Mouse (Mus musculus) kidney, postnatal 14 days (tissue): ENCODE measurements around the gene Otol1.

Source experiments
- DNase-seq: peaks from one replicate; pipeline ENCODE4 v3.0.0; 2022; ENCODE audit warnings: mixed read lengths

Otol1 gene

GRCm38 (mm10) chr3:70007313-70007712, at the start of gene Otol1:
Otol1 (plus strand) TSS chr3:70007613.
- DNase-seq, result no peak

GRCm38 (mm10) chr3:69962187-69962586, 45.2 kb upstream of the Otol1 start:
- peak; percentile 29 for DNase-seq

DNA sequence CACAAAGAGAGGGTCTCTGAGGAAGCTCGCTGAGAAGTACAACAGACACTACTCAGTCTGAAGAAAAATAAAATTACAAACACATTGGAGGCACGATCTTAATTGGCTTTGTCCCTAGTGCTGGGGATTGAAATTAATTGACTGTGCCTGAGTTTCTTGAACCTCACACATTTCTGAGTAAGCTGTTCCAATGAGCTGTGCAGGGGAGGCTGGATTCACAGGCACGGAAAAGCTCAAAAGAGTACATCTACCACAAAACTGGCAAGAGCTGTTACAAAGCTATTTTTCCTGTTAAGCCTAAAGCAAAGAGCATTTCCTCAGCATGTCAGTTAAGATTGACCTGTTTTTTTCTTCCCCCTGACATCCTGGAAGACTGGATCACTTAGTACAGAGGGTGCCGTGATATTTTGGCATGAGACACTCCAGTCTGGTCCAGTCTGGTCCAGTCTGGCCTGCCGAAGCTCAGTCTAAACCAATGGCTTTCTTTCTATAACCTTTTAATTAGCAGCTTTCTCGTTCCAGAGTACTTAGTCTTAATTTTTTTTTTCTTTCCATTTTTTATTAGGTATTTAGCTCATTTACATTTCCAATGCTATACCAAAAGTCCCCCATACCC, 35.8 kb upstream of the Otol1 start:
- DNase-seq, result no peak

- DNase-seq, result no peak
Measured at GRCm38 (mm10) chr3:69978092-69978491, 29.3 kb upstream of the Otol1 start.

DNA sequence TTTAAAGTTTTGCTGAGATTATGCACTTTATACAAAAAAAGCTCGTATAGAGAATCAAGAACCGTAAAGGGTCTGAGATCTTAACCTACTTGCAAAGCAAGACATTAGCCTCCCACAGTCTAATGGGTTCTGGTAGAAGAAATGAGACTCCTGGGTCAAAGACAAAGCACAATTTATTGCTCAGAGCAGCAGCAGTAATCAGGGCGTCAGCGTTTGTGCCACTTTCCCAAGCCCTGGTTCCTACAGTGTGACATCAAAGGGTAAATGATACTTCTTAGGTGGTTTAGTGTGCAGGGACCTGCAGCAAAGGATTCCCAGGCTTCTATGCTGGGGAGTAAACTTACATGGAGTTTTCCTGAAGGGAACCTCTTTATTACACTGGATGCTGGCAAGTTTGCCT, 13.6 kb upstream of the Otol1 start:
- DNase-seq, result no peak

DNA sequence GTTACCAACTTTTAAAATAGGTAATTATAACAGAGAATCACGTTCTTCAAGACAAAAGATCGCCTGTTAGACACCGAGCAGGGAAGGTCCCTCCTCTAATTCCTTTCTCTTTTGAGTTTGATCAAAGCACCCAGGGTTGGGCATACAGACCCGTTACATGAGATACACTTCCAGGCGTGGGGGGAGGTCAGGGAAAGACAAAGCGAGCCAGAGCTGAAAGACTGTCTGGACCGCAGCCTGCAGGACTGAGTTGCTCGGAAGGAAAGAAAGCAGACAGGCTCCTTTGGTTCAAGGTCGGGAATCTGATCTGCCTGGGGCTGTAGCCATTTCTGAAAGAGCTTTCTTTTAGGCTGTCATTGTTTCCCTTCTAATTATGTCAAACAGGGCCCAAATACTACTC, 5.9 kb upstream of the Otol1 start:
- no peak for DNase-seq

- DNase-seq, result no peak
Measured at GRCm38 (mm10) chr3:70003126-70003764, 4.2 kb upstream of the Otol1 start.

DNA sequence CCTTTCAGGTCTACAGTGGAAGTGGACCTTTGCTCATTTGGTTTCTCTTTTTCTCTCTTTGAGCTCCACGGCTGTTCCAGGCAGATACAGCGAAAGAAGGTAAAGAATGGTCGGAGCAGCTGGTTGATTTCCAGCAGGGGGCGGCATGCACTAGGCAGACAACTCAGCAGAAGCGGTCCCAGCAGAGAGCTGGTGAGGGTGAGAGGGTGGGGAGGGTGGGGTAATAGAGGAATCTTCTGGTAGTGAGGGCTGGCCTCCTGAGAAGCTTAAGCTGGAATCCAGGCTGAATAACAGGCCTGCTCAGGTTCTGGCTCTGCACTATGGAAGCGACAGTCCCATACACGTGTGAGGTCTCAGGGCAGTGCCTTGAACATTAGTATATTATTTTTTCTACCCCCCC, 3.5 kb upstream of the Otol1 start:
- DNase-seq, result no peak

DNA sequence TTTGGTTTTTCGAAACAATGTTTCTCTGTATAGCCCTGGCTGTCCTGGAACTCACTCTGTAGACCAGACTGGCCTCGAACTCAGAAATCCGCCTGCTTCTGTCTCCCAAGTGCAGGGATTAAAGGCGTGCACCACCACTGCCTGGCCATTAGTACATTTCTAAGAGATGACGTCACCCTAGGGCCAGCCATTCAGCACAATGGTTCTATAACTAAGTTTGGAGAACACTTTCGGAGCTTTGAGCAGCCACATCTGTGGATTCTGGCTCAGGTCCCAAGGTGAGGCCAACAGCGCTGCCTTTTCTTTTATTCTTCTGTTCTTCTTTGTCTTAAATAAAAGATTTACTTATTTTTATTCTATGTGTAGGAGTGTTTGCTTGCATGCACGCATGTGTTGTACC, 3.0 kb upstream of the Otol1 start:
- DNase-seq, result no peak

- no peak for DNase-seq
Measured at GRCm38 (mm10) chr3:70012641-70013040, 5.2 kb downstream of the Otol1 start.

DNA sequence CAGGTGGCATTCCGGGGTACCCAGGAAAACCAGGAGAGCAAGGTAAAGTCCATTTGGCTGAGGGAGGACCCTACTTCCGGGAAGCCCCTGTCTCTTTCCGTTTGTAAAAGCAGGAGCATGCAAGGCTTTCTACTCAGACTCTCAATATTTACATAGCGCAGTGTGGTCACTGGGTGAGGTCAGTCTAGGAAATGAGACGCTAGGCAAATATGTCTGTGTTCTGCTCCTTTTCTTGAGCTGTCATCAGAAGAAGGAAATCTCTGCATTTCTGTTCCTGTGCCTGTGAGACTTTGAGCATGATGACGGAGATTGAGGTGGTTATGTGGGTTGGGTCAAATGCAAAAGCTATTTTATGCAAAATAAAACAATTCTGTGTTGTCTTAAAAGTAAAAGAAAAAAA, 19.2 kb downstream of the Otol1 start:
- no peak for DNase-seq

DNA sequence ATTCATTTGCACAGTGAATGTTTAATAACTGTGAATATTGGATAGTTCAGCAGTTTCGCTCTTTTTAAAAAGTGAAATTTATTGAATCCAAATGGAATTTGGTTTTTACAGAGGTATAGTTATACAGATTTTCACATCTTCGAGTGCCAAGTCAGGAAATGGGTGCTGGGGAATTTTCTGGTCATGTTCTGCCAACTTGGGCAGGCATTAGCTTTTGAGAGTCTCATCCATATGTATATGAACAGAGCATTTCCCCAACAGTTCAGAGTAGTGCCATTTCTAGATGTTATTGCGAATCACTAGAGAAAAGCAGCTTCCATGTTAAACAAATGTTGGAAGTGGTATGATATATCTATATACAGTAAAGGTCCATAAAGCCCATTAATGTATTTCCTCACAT, 21.8 kb downstream of the Otol1 start:
- no peak for DNase-seq

GRCm38 (mm10) chr3:70035593-70035992, 28.2 kb downstream of the Otol1 start:
- peak; percentile 3 for DNase-seq
